Mouse (Mus musculus): ENCODE measurements at regions not wholly inside any gene's neighbourhood (a gene's known extent, or its start where the extent isn't known, plus 50 kb on each side); places are given as distances from the start of the nearest gene placed in this dataset.

DNA sequence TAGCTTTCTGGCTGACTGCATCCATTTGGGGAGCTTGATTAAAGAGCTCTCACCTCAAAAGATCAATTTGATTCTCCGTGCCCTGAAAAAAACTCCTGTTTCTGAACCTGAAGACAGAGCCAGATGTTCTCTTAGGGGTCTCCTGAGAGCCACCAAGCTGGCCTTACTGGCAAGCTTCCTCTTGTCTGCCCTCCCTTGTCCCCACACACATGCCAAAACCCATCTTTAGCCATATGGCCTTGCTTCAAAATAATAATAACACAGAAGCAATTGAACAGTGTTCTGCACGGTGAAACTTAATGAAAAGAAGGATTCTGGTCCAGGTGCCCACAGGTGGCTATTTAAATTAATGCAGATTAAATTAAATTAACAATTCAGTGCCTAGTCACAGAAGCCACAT, 107.1 kb upstream of the Ces5a start:
- H3K4me1 ChIP-seq (replicated peaks; ENCODE audit: control insufficient read depth, insufficient read depth, low read length): no peaks in the 10 kb centered on the region
- H3K4me2 ChIP-seq (ENCODE audit: low read length): no peak overlapping the region
- no peaks in the 10 kb centered on the region for H3K27me3 ChIP-seq (replicated peaks; ENCODE audit: control insufficient read depth, insufficient read depth, low read length)
- no peak for DNase-seq (ENCODE audit: low spot score)
- 63% methylated on average over 2 of the region's 2 CpGs for WGBS
- no peak overlapping the region for H3K4me3 ChIP-seq (ENCODE audit: low read depth, low read length)
- H3K9ac ChIP-seq (ENCODE audit: low read length): no peak overlapping the region
- H3K36me3 ChIP-seq (ENCODE audit: control insufficient read depth, insufficient read depth, low read length): no peaks in the 10 kb centered on the region
- ATAC-seq (replicated peaks; ENCODE audit: low FRiP score, low TSS enrichment, low read depth): no peak
- no peak overlapping the region for H3K27ac ChIP-seq (ENCODE audit: low read depth)
- no peaks in the 10 kb centered on the region for H3K9me3 ChIP-seq (ENCODE audit: control insufficient read depth, low read length)

DNA sequence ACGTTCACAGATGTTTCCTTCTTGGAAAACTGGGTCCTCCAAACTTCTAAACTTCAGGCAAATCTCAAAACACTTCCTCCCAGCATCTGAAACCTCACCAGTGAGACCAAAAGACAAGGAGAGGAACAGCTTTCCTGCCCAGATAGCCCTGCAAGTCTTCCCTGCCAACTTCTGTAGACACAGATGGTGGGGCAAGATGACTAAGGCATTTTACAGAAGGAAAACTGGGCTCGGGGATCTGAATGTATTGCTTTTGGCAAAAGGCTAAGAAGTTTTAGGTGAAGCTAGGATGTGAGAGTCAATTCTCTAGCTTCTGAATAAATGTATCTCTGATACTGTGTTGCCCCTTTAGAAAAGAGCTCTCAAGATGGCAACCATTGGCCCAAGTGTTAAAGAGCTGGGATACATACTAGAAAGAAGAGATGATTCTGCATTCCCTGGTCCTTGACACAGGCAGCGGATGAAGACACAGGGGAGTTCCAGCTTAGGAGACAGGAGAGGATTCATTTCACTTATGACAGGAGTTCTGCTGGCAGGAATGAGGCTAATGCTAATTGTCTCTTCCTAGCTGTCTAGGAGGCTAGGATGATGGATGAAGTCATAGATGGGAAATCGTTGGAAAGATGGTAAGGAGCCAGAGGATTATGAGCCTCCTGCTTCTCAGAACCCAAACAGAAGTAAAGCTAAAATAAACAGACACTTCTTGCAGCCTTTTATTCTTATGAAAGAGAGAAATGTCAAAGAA, 108.0 kb upstream of the Ces5a start:
- no peak overlapping the region for H3K27ac ChIP-seq (ENCODE audit: low read depth)
- no peak for ATAC-seq (replicated peaks; ENCODE audit: low FRiP score, low TSS enrichment, low read depth)
- H3K4me1 ChIP-seq (replicated peaks; ENCODE audit: control insufficient read depth, insufficient read depth, low read length): no peaks in the 10 kb centered on the region
- H3K9me3 ChIP-seq (ENCODE audit: control insufficient read depth, low read length): no peaks in the 10 kb centered on the region
- no peak for DNase-seq (ENCODE audit: low spot score)
- H3K4me2 ChIP-seq (ENCODE audit: low read length): no peak overlapping the region
- no peaks in the 10 kb centered on the region for H3K36me3 ChIP-seq (ENCODE audit: control insufficient read depth, insufficient read depth, low read length)
- H3K27me3 ChIP-seq (replicated peaks; ENCODE audit: control insufficient read depth, insufficient read depth, low read length): no peaks in the 10 kb centered on the region
- WGBS: 64% methylated on average over 4 of the region's 4 CpGs
- no peak overlapping the region for H3K4me3 ChIP-seq (ENCODE audit: low read depth, low read length)
- H3K9ac ChIP-seq (ENCODE audit: low read length): no peak overlapping the region

- DNase-seq (ENCODE audit: low spot score) (no peak), ATAC-seq (replicated peaks; ENCODE audit: low FRiP score, low TSS enrichment, low read depth) (no peak)
- H3K4me1 ChIP-seq (replicated peaks; ENCODE audit: control insufficient read depth, insufficient read depth, low read length): no peaks in the 10 kb centered on the region
- WGBS: 95% methylated on average over 2 of the region's 2 CpGs
- no peaks in the 10 kb centered on the region for H3K36me3 ChIP-seq (ENCODE audit: control insufficient read depth, insufficient read depth, low read length)
- no peak overlapping the region for H3K4me2 ChIP-seq (ENCODE audit: low read length)
- no peak overlapping the region for H3K9ac ChIP-seq (ENCODE audit: low read length)
- no peak overlapping the region for H3K27ac ChIP-seq (ENCODE audit: low read depth)
- H3K9me3 ChIP-seq (ENCODE audit: control insufficient read depth, low read length): no peaks in the 10 kb centered on the region
- no peak overlapping the region for H3K4me3 ChIP-seq (ENCODE audit: low read depth, low read length)
- no peaks in the 10 kb centered on the region for H3K27me3 ChIP-seq (replicated peaks; ENCODE audit: control insufficient read depth, insufficient read depth, low read length)
Measured at GRCm38 (mm10) chr8:93653421-93653820, 117.8 kb upstream of the Ces5a start.

DNA sequence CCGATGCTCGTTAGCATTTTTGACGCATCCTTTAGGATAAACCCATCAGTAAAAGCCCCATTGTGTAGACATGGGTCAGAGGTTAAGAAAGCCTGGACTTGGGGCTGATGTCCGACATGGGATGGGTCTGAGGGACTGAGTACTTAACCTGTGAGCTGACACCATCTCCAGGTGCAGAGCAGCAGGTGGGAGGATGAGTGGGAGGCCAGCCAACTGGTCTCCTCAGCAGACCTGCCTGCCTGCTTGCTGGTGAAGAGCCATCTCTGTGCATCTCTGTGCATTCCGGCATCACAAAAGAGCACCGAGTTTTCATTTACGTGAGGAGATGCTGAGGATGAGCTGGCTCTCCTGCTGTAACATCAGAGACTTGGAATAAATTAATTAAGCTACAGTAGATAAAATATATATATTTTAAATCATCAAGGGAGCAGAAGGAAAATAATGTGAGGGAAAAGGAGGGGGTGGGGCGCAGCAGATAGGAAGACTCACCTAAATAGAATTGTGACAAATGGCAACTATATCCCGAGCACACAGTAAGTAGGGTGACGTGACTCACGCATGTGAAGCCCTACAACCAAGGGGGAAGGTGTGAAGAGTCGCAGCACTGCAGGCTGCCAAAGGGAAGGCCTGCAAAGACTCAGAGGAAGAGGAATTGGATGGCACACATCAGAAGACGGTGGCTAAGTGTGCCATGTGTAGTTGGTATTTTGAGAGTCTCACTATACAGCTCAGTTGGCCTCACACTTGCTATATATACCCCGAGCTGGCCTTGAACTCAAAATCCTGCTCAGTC, 118.5 kb upstream of the Ces5a start:
- no peak for DNase-seq (ENCODE audit: low spot score)
- Histone ChIP-seq H3K36me3 (ENCODE audit: control insufficient read depth, insufficient read depth, low read length) (no peaks in the 10 kb centered on the region), H3K4me1 (replicated peaks; ENCODE audit: control insufficient read depth, insufficient read depth, low read length) (no peaks in the 10 kb centered on the region), H3K27ac (ENCODE audit: low read depth) (no peak overlapping the region), H3K4me3 (ENCODE audit: low read depth, low read length) (no peak overlapping the region), H3K27me3 (replicated peaks; ENCODE audit: control insufficient read depth, insufficient read depth, low read length) (no peaks in the 10 kb centered on the region), H3K9ac (ENCODE audit: low read length) (no peak overlapping the region), H3K9me3 (ENCODE audit: control insufficient read depth, low read length) (no peaks in the 10 kb centered on the region), H3K4me2 (ENCODE audit: low read length) (no peak overlapping the region)
- no peak for ATAC-seq (replicated peaks; ENCODE audit: low FRiP score, low TSS enrichment, low read depth)
- 71% methylated on average over 14 of the region's 14 CpGs for WGBS

GRCm38 (mm10) chr8:93655752-93656151, 120.1 kb upstream of the Ces5a start:
- H3K4me3 ChIP-seq (ENCODE audit: low read depth, low read length): no peak overlapping the region
- no peak overlapping the region for H3K9ac ChIP-seq (ENCODE audit: low read length)
- no peak for ATAC-seq (replicated peaks; ENCODE audit: low FRiP score, low TSS enrichment, low read depth)
- DNase-seq (ENCODE audit: low spot score): peak; percentile 10
- H3K27me3 ChIP-seq (replicated peaks; ENCODE audit: control insufficient read depth, insufficient read depth, low read length): no peaks in the 10 kb centered on the region
- H3K4me2 ChIP-seq (ENCODE audit: low read length): no peak overlapping the region
- H3K36me3 ChIP-seq (ENCODE audit: control insufficient read depth, insufficient read depth, low read length): no peaks in the 10 kb centered on the region
- no peak overlapping the region for H3K27ac ChIP-seq (ENCODE audit: low read depth)
- H3K9me3 ChIP-seq (ENCODE audit: control insufficient read depth, low read length): no peaks in the 10 kb centered on the region
- no peaks in the 10 kb centered on the region for H3K4me1 ChIP-seq (replicated peaks; ENCODE audit: control insufficient read depth, insufficient read depth, low read length)
- 85% methylated on average over 9 of the region's 9 CpGs for WGBS

DNA sequence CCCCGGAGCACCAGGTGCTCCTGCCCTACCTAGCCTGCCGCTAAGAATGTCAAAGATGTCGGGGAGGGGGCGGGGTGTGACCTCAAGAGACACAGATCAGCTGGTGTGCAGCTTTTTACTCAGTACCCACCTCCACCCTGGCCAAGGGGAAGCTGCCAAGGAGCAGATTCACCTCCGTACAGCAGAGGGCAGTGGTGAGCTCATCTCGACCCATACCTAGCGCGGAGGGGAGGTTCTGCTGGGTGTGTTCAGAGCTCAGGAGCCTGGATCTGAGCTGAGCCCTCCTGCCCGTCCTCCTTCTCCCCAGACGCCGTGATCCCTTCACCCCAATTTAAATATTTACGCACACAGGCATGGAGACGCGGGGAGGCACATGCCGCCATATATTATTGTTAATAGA, 126.1 kb upstream of the Ces5a start:
- peak; percentile 90 for DNase-seq (ENCODE audit: low spot score)
- no peaks in the 10 kb centered on the region for H3K36me3 ChIP-seq (ENCODE audit: control insufficient read depth, insufficient read depth, low read length)
- no peaks in the 10 kb centered on the region for H3K27me3 ChIP-seq (replicated peaks; ENCODE audit: control insufficient read depth, insufficient read depth, low read length)
- no peaks in the 10 kb centered on the region for H3K9me3 ChIP-seq (ENCODE audit: control insufficient read depth, low read length)
- peak overlapping the region; percentile 58 for H3K4me2 ChIP-seq (ENCODE audit: low read length)
- peak; percentile 95 for ATAC-seq (replicated peaks; ENCODE audit: low FRiP score, low TSS enrichment, low read depth)
- H3K27ac ChIP-seq (ENCODE audit: low read depth): no peak overlapping the region
- H3K4me3 ChIP-seq (ENCODE audit: low read depth, low read length): peak overlapping the region; percentile 25
- 2% methylated on average over 15 of the region's 15 CpGs for WGBS
- H3K9ac ChIP-seq (ENCODE audit: low read length): 0 out of 2 replicates have a peak overlapping the region, but pooled peaks have one; percentile 13
- no peaks in the 10 kb centered on the region for H3K4me1 ChIP-seq (replicated peaks; ENCODE audit: control insufficient read depth, insufficient read depth, low read length)

- Histone ChIP-seq H3K4me2 (ENCODE audit: low read length) (peak overlapping the region; percentile 58), H3K9me3 (ENCODE audit: control insufficient read depth, low read length) (no peaks in the 10 kb centered on the region), H3K27ac (ENCODE audit: low read depth) (no peak overlapping the region), H3K4me1 (replicated peaks; ENCODE audit: control insufficient read depth, insufficient read depth, low read length) (no peaks in the 10 kb centered on the region), H3K27me3 (replicated peaks; ENCODE audit: control insufficient read depth, insufficient read depth, low read length) (no peaks in the 10 kb centered on the region), H3K36me3 (ENCODE audit: control insufficient read depth, insufficient read depth, low read length) (no peaks in the 10 kb centered on the region), H3K9ac (ENCODE audit: low read length) (0 out of 2 replicates have a peak overlapping the region, but pooled peaks have one; percentile 13), H3K4me3 (ENCODE audit: low read depth, low read length) (peak overlapping the region; percentile 25)
- DNase-seq (ENCODE audit: low spot score): no peak
- peak; percentile 41; the same call in 1 of the 2 replicates for ATAC-seq (replicated peaks; ENCODE audit: low FRiP score, low TSS enrichment, low read depth)
- WGBS: 53% methylated on average over 5 of the region's 5 CpGs
Measured at GRCm38 (mm10) chr8:93662219-93662618, 126.6 kb upstream of the Ces5a start.

- H3K9me3 ChIP-seq (ENCODE audit: control insufficient read depth, low read length): no peaks in the 10 kb centered on the region
- no peak overlapping the region for H3K9ac ChIP-seq (ENCODE audit: low read length)
- H3K4me1 ChIP-seq (replicated peaks; ENCODE audit: control insufficient read depth, insufficient read depth, low read length): no peaks in the 10 kb centered on the region
- H3K27me3 ChIP-seq (replicated peaks; ENCODE audit: control insufficient read depth, insufficient read depth, low read length): no peaks in the 10 kb centered on the region
- no peak overlapping the region for H3K4me3 ChIP-seq (ENCODE audit: low read depth, low read length)
- no peaks in the 10 kb centered on the region for H3K36me3 ChIP-seq (ENCODE audit: control insufficient read depth, insufficient read depth, low read length)
- no peak overlapping the region for H3K4me2 ChIP-seq (ENCODE audit: low read length)
- no peak for ATAC-seq (replicated peaks; ENCODE audit: low FRiP score, low TSS enrichment, low read depth)
- no peak overlapping the region for H3K27ac ChIP-seq (ENCODE audit: low read depth)
- WGBS: 89% methylated on average over 4 of the region's 4 CpGs
- DNase-seq (ENCODE audit: low spot score): peak; percentile 44
Measured at GRCm38 (mm10) chr8:93663851-93664250, 128.2 kb upstream of the Ces5a start.
